Mouse (Mus musculus): ENCODE measurements around the gene Garnl3.

DNA sequence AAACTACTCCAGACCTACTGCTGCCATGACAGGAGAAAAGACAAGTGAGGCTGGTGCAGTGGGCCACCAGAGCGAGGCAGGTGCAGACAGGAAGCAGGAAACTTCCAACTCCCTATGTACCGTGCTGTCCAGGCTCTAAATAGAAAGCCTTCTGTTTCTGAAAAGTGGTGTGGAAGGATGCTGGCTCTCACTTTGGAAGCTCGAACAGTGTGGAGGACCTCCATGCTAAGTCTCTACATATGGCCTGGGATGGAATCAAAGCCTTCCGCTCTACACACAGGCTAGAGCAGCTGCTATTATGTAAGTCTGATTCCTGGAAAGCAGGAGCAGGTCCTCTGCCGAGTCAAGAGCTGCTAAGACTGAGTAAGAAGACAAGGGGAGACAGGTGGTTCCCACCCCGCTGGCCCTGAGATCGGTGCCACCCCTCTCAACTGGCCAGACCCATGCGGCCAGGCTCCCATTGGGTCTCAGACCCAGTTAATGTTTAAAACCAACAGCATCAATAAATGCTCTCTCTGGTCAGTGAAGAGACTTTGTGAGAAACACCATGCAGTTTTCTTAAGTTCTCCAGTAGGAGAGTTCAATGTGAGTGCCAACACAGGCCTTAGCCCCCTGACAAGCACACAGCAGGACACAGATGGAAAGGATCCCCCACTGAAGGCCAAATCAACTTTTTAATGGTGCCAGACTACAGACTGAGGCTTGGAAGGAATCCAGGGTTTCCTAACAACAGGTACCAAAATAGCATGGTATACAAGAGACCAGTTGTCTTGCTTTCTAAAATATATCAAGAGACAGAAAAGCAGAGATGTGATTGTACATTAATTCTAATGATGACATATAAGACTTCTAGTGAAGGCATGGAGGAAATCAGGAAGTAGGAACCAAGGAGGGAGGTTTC lies 40.6 kb downstream of the Garnl3 start:
- TF ChIP-seq POLR2A (IDR thresholded peaks at IDR 0.05; ENCODE audit: control insufficient read depth, extremely low read depth, insufficient read depth, low read length, poor library complexity), result no peak
- no peak for TF ChIP-seq CTCF (IDR thresholded peaks at IDR 0.05; ENCODE audit: borderline replicate concordance, control insufficient read depth, extremely low read depth, insufficient read depth, low read length, poor library complexity)

All from thymus, adult 2 months (tissue).